Mouse (Mus musculus): ENCODE measurements around the gene Sox5. TPM values are rescaled to one million over a fixed set of nuclear protein-coding genes. Genes with fewer than 3 reads are reported as not detected.

Gene Sox5
- polyA plus RNA-seq, 1 experiment: 0.81 TPM

GRCm38 (mm10) chr6:144511925-144512324 lies 269.9 kb downstream of the Sox5 start:
- DNase-seq: no peak
- Histone ChIP-seq H3K27me3 (ENCODE audit: control insufficient read depth, insufficient read depth, low read length) (no peaks in the 10 kb centered on the region), H3K27ac (ENCODE audit: control insufficient read depth, insufficient read depth, low read length) (no peak overlapping the region), H3K4me3 (ENCODE audit: control insufficient read depth, insufficient read depth, low read length) (no peak overlapping the region), H3K36me3 (ENCODE audit: control insufficient read depth, insufficient read depth, low read length) (no peaks in the 10 kb centered on the region), H3K4me1 (replicated peaks; ENCODE audit: control insufficient read depth, insufficient read depth, low read length) (no peaks in the 10 kb centered on the region)
- TF ChIP-seq CTCF (IDR thresholded peaks at IDR 0.05; ENCODE audit: borderline replicate concordance, control insufficient read depth, extremely low read depth, insufficient read depth, low read length, poor library complexity) (no peak), POLR2A (IDR thresholded peaks at IDR 0.05; ENCODE audit: control insufficient read depth, extremely low read depth, insufficient read depth, low read length, poor library complexity) (no peak)
- 96% methylated on average over 7 of the region's 7 CpGs for WGBS

DNA sequence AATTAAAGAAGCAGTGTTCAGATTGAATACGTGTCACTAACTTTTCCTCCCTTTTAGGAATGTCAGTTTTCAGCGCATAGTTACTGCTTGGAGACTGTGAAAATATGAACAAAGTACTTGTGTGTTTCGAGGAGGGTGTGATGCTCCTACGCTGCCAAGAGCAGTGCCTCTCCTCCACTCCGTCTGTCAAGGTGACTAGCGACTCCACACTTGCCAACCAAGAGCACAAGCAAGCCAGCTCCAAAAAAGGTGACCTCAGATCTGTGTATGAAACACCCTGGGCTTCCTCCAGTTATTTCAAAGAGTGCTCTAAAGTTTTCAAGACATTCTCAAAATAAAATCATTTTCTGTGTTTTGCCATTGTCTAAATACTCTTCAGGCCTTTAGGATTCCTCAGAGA lies 271.6 kb downstream of the Sox5 start:
- 94% methylated on average over 6 of the region's 6 CpGs for WGBS
- TF ChIP-seq POLR2A (IDR thresholded peaks at IDR 0.05; ENCODE audit: control insufficient read depth, extremely low read depth, insufficient read depth, low read length, poor library complexity) (no peak), CTCF (IDR thresholded peaks at IDR 0.05; ENCODE audit: borderline replicate concordance, control insufficient read depth, extremely low read depth, insufficient read depth, low read length, poor library complexity) (no peak)
- no peak overlapping the region for H3K4me3 ChIP-seq (ENCODE audit: control insufficient read depth, insufficient read depth, low read length)
- no peaks in the 10 kb centered on the region for H3K27me3 ChIP-seq (ENCODE audit: control insufficient read depth, insufficient read depth, low read length)
- no peak overlapping the region for H3K27ac ChIP-seq (ENCODE audit: control insufficient read depth, insufficient read depth, low read length)
- no peaks in the 10 kb centered on the region for H3K36me3 ChIP-seq (ENCODE audit: control insufficient read depth, insufficient read depth, low read length)
- no peak for DNase-seq
- no peaks in the 10 kb centered on the region for H3K4me1 ChIP-seq (replicated peaks; ENCODE audit: control insufficient read depth, insufficient read depth, low read length)

GRCm38 (mm10) chr6:144504197-144504551 lies 277.6 kb downstream of the Sox5 start:
- Histone ChIP-seq H3K4me3 (ENCODE audit: control insufficient read depth, insufficient read depth, low read length) (no peak overlapping the region), H3K36me3 (ENCODE audit: control insufficient read depth, insufficient read depth, low read length) (no peaks in the 10 kb centered on the region), H3K27me3 (ENCODE audit: control insufficient read depth, insufficient read depth, low read length) (no peaks in the 10 kb centered on the region), H3K4me1 (replicated peaks; ENCODE audit: control insufficient read depth, insufficient read depth, low read length) (no peaks in the 10 kb centered on the region), H3K27ac (ENCODE audit: control insufficient read depth, insufficient read depth, low read length) (no peak overlapping the region)
- TF ChIP-seq CTCF (IDR thresholded peaks at IDR 0.05; ENCODE audit: borderline replicate concordance, control insufficient read depth, extremely low read depth, insufficient read depth, low read length, poor library complexity) (no peak), POLR2A (IDR thresholded peaks at IDR 0.05; ENCODE audit: control insufficient read depth, extremely low read depth, insufficient read depth, low read length, poor library complexity) (no peak)
- DNase-seq: no peak
- 95% methylated on average over 5 of the region's 5 CpGs for WGBS

DNA sequence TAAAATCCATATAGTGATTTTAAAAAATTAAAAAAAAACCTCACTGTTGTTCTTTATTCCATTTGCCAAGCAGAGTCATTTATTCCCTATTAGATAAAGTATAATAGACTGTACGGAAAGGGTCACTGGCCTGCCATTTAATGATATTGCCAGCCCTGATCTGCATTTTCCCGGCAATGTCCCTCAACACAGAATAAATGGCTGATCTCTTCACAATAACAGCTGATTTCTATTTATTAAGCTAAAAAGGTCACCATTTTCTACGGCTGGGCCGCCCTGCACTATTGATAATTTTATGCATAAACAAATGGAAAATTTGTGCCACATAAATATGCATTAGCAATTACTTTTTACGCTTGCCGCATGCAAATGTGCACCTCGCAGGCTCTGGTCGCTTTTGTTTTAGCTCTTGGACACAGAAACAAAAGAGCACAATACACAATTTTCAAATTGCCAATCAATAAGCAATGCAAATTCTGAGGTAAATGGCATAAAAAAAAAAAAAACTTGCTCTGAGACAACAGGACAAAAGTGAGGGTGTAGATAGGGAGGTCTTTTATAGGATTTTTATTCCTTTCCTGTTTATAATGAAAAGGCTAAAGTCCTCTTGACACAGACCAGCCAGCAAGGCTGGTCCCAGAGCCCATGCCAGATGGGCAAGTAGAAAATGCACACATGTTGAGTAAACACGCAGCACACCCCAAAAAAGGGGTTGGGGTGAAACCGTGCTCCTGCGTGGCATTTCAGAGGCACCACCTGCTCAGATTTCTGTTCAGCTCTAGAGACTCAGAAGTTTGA lies 278.2 kb downstream of the Sox5 start:
- H3K27me3 ChIP-seq (ENCODE audit: control insufficient read depth, insufficient read depth, low read length): no peaks in the 10 kb centered on the region
- H3K4me3 ChIP-seq (ENCODE audit: control insufficient read depth, insufficient read depth, low read length): no peak overlapping the region
- WGBS: 97% methylated on average over 11 of the region's 11 CpGs
- no peak overlapping the region for H3K27ac ChIP-seq (ENCODE audit: control insufficient read depth, insufficient read depth, low read length)
- no peak for DNase-seq
- H3K4me1 ChIP-seq (replicated peaks; ENCODE audit: control insufficient read depth, insufficient read depth, low read length): no peaks in the 10 kb centered on the region
- no peaks in the 10 kb centered on the region for H3K36me3 ChIP-seq (ENCODE audit: control insufficient read depth, insufficient read depth, low read length)
- TF ChIP-seq CTCF (IDR thresholded peaks at IDR 0.05; ENCODE audit: borderline replicate concordance, control insufficient read depth, extremely low read depth, insufficient read depth, low read length, poor library complexity) (no peak), POLR2A (IDR thresholded peaks at IDR 0.05; ENCODE audit: control insufficient read depth, extremely low read depth, insufficient read depth, low read length, poor library complexity) (no peak)

DNA sequence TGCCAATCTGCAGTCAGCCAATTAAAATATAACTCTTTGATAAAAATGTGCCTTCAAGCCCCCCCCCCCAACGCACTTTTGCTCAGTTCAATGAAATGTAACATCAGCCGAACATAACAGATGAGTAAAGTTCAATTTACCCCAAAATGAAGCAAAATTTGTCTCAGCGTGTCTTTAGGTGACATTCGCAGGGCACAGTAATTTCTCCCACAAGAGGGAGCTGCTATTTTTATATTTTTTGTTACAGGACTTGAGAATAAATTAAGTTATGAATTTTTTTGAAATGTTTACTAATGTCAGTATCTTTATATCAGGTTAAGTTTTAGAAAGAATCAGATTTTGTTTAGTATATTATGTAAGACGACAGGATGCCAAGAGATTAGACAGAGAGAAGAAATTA lies 280.3 kb downstream of the Sox5 start:
- no peak overlapping the region for H3K27ac ChIP-seq (ENCODE audit: control insufficient read depth, insufficient read depth, low read length)
- H3K4me1 ChIP-seq (replicated peaks; ENCODE audit: control insufficient read depth, insufficient read depth, low read length): no peaks in the 10 kb centered on the region
- TF ChIP-seq CTCF (IDR thresholded peaks at IDR 0.05; ENCODE audit: borderline replicate concordance, control insufficient read depth, extremely low read depth, insufficient read depth, low read length, poor library complexity): no peak
- TF ChIP-seq POLR2A (IDR thresholded peaks at IDR 0.05; ENCODE audit: control insufficient read depth, extremely low read depth, insufficient read depth, low read length, poor library complexity): no peak
- no peaks in the 10 kb centered on the region for H3K27me3 ChIP-seq (ENCODE audit: control insufficient read depth, insufficient read depth, low read length)
- no peak overlapping the region for H3K4me3 ChIP-seq (ENCODE audit: control insufficient read depth, insufficient read depth, low read length)
- H3K36me3 ChIP-seq (ENCODE audit: control insufficient read depth, insufficient read depth, low read length): no peaks in the 10 kb centered on the region
- 89% methylated on average over 5 of the region's 5 CpGs for WGBS
- DNase-seq: no peak

- WGBS: 98% methylated on average over 5 of the region's 5 CpGs
- TF ChIP-seq CTCF (IDR thresholded peaks at IDR 0.05; ENCODE audit: borderline replicate concordance, control insufficient read depth, extremely low read depth, insufficient read depth, low read length, poor library complexity): no peak
- TF ChIP-seq POLR2A (IDR thresholded peaks at IDR 0.05; ENCODE audit: control insufficient read depth, extremely low read depth, insufficient read depth, low read length, poor library complexity): no peak
- no peak overlapping the region for H3K27ac ChIP-seq (ENCODE audit: control insufficient read depth, insufficient read depth, low read length)
- no peaks in the 10 kb centered on the region for H3K27me3 ChIP-seq (ENCODE audit: control insufficient read depth, insufficient read depth, low read length)
- H3K4me1 ChIP-seq (replicated peaks; ENCODE audit: control insufficient read depth, insufficient read depth, low read length): no peaks in the 10 kb centered on the region
- no peak overlapping the region for H3K4me3 ChIP-seq (ENCODE audit: control insufficient read depth, insufficient read depth, low read length)
- H3K36me3 ChIP-seq (ENCODE audit: control insufficient read depth, insufficient read depth, low read length): no peaks in the 10 kb centered on the region
- DNase-seq: peak; percentile 13
These were observed 283.6 kb downstream of the Sox5 start for GRCm38 (mm10) chr6:144498177-144498576.
